Mouse (Mus musculus) CH12.LX (cell line): ENCODE results near the gene Fau. TPM values are rescaled to one million over a fixed set of nuclear protein-coding genes. Genes with fewer than 3 reads are reported as not detected.

Source experiments
- DNase-seq: peaks from one replicate; pipeline ENCODE4 v3.0.0-alpha.2; 2013; ENCODE audit errors: extremely low read depth
- H3K27ac ChIP-seq: 2 replicates; pipeline ENCODE4 v1.5.1; 2012; ENCODE audit warnings: low read depth, mild to moderate bottlenecking, control low read depth, moderate library complexity; ENCODE audit not compliant: insufficient read depth
- H3K27me3 ChIP-seq: replicated peaks from 2 replicates; pipeline ENCODE3; 2012; ENCODE audit warnings: inconsistent platforms
- H3K36me3 ChIP-seq, 2 experiments: replicated peaks in 1 of 2; 2 replicates each; pipeline versions ENCODE3 to v1.6.1; 2012; ENCODE audit warnings: inconsistent platforms in 1 of 2, low read length in 1 of 2, mild to moderate bottlenecking in 1 of 2, mixed read lengths in 1 of 2, moderate library complexity in 1 of 2; ENCODE audit not compliant: control insufficient read depth in 1 of 2, insufficient read depth in 1 of 2
- H3K4me1 ChIP-seq, 2 experiments: 2 replicates each; pipeline ENCODE4 v1.6.1; 2012; ENCODE audit warnings: inconsistent platforms in 1 of 2, moderate library complexity in 1 of 2; ENCODE audit not compliant: insufficient read depth in 2 of 2, control insufficient read depth in 1 of 2
- H3K4me2 ChIP-seq: 2 replicates; pipeline ENCODE4 v1.6.1; 2012; ENCODE audit warnings: low read depth, mild to moderate bottlenecking, control low read depth; ENCODE audit not compliant: poor library complexity, insufficient read depth, severe bottlenecking
- H3K4me3 ChIP-seq, 3 experiments: fragments of 150-350 bp in 1 of 3; sonication (generic) in 1 of 3; replicated peaks in 1 of 3; 2 replicates each; pipeline versions ENCODE3 to v1.5.1; 2011 to 2012; ENCODE audit warnings: low read depth in 2 of 3, low read length in 2 of 3, mild to moderate bottlenecking in 2 of 3, moderate library complexity in 2 of 3, control low read depth in 1 of 3, improper control_type of control experiment in 1 of 3, inconsistent platforms in 1 of 3, mixed read lengths in 1 of 3; ENCODE audit not compliant: poor library complexity in 1 of 3
- H3K79me2 ChIP-seq: replicated peaks from 2 replicates; pipeline ENCODE4 v1.6.1; 2012; ENCODE audit warnings: mild to moderate bottlenecking, moderate library complexity; ENCODE audit not compliant: control insufficient read depth, poor library complexity, insufficient read depth, severe bottlenecking; ENCODE audit errors: extremely low read depth
- H3K9ac ChIP-seq: 2 replicates; pipeline ENCODE4 v1.6.1; 2012; ENCODE audit warnings: low read depth, mild to moderate bottlenecking, control low read depth, moderate library complexity; ENCODE audit not compliant: insufficient read depth
- H3K9me3 ChIP-seq: replicated peaks from 2 replicates; pipeline ENCODE3; 2012; ENCODE audit warnings: low read length, inconsistent platforms, mixed read lengths
- CHD2 ChIP-seq: IDR thresholded peaks from 2 replicates; pipeline ENCODE4 v1.6.1; 2011; ENCODE audit warnings: low read length, improper control_type of control experiment
- ELF1 ChIP-seq: IDR thresholded peaks from 2 replicates; pipeline ENCODE4 v1.6.1; 2014; ENCODE audit warnings: low read depth, mild to moderate bottlenecking, inconsistent platforms, low read length, improper control_type of control experiment
- ETS1 ChIP-seq: conservative IDR thresholded peaks from 2 replicates; pipeline ENCODE4 v1.6.1; 2012; ENCODE audit warnings: low read depth, mild to moderate bottlenecking, inconsistent platforms, low read length, improper control_type of control experiment, moderate library complexity
- GABPA ChIP-seq: IDR thresholded peaks from 2 replicates; pipeline ENCODE4 v1.6.1; 2012; ENCODE audit warnings: low read depth, low read length, improper control_type of control experiment, inconsistent platforms; ENCODE audit not compliant: insufficient replicate concordance
- HCFC1 ChIP-seq: IDR thresholded peaks from 2 replicates; pipeline ENCODE4 v1.6.1; 2012; ENCODE audit warnings: low read depth, mild to moderate bottlenecking, inconsistent platforms, low read length, improper control_type of control experiment
- IRF4 ChIP-seq: IDR thresholded peaks from 2 replicates; pipeline ENCODE4 v1.6.1; 2014; ENCODE audit warnings: low read depth, mild to moderate bottlenecking, inconsistent platforms, low read length, improper control_type of control experiment
- JUN ChIP-seq: IDR thresholded peaks from 2 replicates; pipeline ENCODE4 v1.6.1; 2011; ENCODE audit warnings: low read depth, mild to moderate bottlenecking, low read length, improper control_type of control experiment, moderate library complexity; ENCODE audit not compliant: insufficient read depth
- JUND ChIP-seq: conservative IDR thresholded peaks from 2 replicates; pipeline ENCODE4 v1.6.1; 2011; ENCODE audit warnings: low read depth, low read length, improper control_type of control experiment
- KAT2A ChIP-seq: IDR thresholded peaks from 2 replicates; pipeline ENCODE4 v1.6.1; 2012; ENCODE audit warnings: low read length, improper control_type of control experiment, inconsistent platforms; ENCODE audit not compliant: insufficient replicate concordance
- MAFK ChIP-seq: IDR thresholded peaks from 2 replicates; pipeline ENCODE4 v1.6.1; 2011; ENCODE audit warnings: low read length, improper control_type of control experiment; ENCODE audit not compliant: insufficient replicate concordance
- MXI1 ChIP-seq: IDR thresholded peaks from 2 replicates; pipeline ENCODE4 v1.6.1; 2011; ENCODE audit warnings: mild to moderate bottlenecking, low read depth, low read length, improper control_type of control experiment
- MYC ChIP-seq: IDR thresholded peaks from 2 replicates; pipeline ENCODE4 v1.6.1; 2011; ENCODE audit warnings: low read depth, mild to moderate bottlenecking, improper control_type of control experiment, low read length
- POLR2A ChIP-seq: IDR thresholded peaks from 2 replicates; pipeline ENCODE4 v1.6.1; 2011; ENCODE audit warnings: low read depth, mild to moderate bottlenecking, improper control_type of control experiment, low read length
- POLR2AphosphoS2 ChIP-seq: IDR thresholded peaks from 2 replicates; pipeline ENCODE4 v1.6.1; 2011; ENCODE audit warnings: low read depth, low read length, improper control_type of control experiment
- SMC3 ChIP-seq: IDR thresholded peaks from 2 replicates; pipeline ENCODE4 v1.6.1; 2011; ENCODE audit warnings: low read depth, low read length, improper control_type of control experiment
- USF2 ChIP-seq: conservative IDR thresholded peaks from 2 replicates; pipeline ENCODE4 v1.6.1; 2011; ENCODE audit warnings: low read depth, low read length, improper control_type of control experiment
- ZC3H11A ChIP-seq: IDR thresholded peaks from 2 replicates; pipeline ENCODE4 v1.6.1; 2012; ENCODE audit warnings: low read depth, mild to moderate bottlenecking, inconsistent platforms, low read length, improper control_type of control experiment
- dilution Hi-C: fragments of 300-500 bp; cut with MboI; formaldehyde crosslinking; loops from 2 replicates; pipeline ENCODE4 v1.14.3; 2020; ENCODE audit warnings: low sequenced_read_pairs; ENCODE audit not compliant: extremely low pct_unique_long_range_greater_than_20kb, extremely low pct_ligation_motif_present
- in situ Hi-C: fragments of 300-500 bp; cut with MboI; formaldehyde crosslinking; loops from 3 replicates; pipeline ENCODE4 v1.14.3; 2019; ENCODE audit warnings: low sequenced_read_pairs, low pct_ligation_motif_present, low pct_unique_long_range_greater_than_20kb, mixed read lengths
- polyA plus RNA-seq: library from polyadenylated mRNA; unstranded; fragments of >175 nt; gene quantifications from 2 replicates; pipeline ENCODE4 v1.2.1, GENCODE M21; 2012; ENCODE audit warnings: low read depth; ENCODE audit not compliant: insufficient read length
- total RNA-seq, 2 experiments: library from RNA; depleted of rRNA; stranded (reverse); fragments of 300-350 nt in 1 of 2; fragments of >200 nt in 1 of 2; gene quantifications; 2 replicates each; pipeline ENCODE4 v1.2.3; 2012 to 2014

Gene Fau
- total and polyA plus RNA-seq, 3 experiments, result 1,239 to 2,522 (median 2,403) TPM

DNA sequence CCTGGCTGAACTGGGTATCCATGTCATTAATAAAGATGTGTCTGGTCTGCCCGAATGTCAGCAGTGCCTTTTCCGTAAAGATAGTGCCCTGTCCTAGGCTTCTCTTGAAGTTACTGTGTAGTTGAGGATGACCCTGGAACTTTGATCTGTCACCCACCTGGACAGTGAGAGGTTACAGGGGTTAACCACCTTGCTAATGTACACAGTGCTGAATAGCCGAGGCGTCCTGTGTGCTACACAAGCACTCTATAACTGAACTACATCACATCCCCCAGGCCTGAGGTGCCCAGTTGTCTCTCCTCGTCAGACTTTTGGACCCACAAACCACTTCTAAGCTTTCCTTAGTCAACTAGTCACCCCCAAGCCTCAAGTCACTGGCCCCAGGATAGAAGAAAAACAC is 4.8 kb downstream of the Fau start:
- Histone ChIP-seq H3K4me1 (peaks cover 9 to 44% of the 10 kb centered on the region in 2 experiments), H3K4me2 (peak overlapping the region; percentile 41), H3K27ac (no peak overlapping the region), H3K79me2 (peaks cover 22% of the 10 kb centered on the region), H3K4me3 (peak overlapping the region; percentile 94 to 98 (median 95)), H3K9me3 (no peaks in the 10 kb centered on the region), H3K36me3 (peaks cover 13 to 29% of the 10 kb centered on the region in 2 experiments), H3K9ac (peak overlapping the region; percentile 78), H3K27me3 (no peaks in the 10 kb centered on the region)
- no peak for TF ChIP-seq ELF1
- TF ChIP-seq POLR2AphosphoS2, result no peak
- no peak for TF ChIP-seq USF2
- no peak for DNase-seq
- in situ Hi-C loops, result loop anchor here (10.0 kb wide), 1 partner anchor 98 kb away; the partner anchor contains the start of gene Pola2
- dilution Hi-C loops, result no loop called here

DNA sequence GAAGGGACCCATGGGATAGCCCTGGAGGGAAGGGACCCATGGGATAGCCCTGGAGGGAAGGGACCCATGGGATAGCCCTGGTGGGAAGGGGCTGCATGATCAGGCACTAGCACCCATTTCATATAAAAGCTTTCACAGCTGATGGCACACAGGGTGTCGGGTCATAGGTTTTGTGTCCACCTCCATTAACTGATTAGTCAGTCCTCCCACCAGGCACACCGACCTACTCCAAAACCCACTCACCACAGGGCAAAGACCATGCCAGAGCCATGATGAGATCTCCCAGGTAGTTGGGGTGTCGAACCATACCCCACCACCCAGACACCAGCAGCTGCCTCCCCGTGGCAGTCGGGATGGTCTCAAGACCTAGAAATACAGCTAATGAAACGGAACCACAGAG is 5.4 kb downstream of the Fau start:
- H3K9ac ChIP-seq, result no peak overlapping the region
- peaks cover 19% of the 10 kb centered on the region for H3K79me2 ChIP-seq
- H3K36me3 ChIP-seq, result peaks cover 13 to 32% of the 10 kb centered on the region in 2 experiments
- no peak for DNase-seq
- dilution Hi-C loops, result no loop called here
- no peak overlapping the region for H3K4me2 ChIP-seq
- no peak for TF ChIP-seq JUN
- TF ChIP-seq JUND, result no peak
- no peak for TF ChIP-seq MXI1
- TF ChIP-seq SMC3, result no peak
- TF ChIP-seq CHD2, result no peak
- TF ChIP-seq KAT2A, result no peak
- TF ChIP-seq MYC, result no peak
- TF ChIP-seq ZC3H11A, result no peak
- TF ChIP-seq IRF4, result no peak
- no peak for TF ChIP-seq MAFK
- TF ChIP-seq HCFC1, result no peak
- TF ChIP-seq ELF1, result no peak
- no peak for TF ChIP-seq GABPA
- TF ChIP-seq POLR2A, result no peak
- no peak for TF ChIP-seq ETS1
- in situ Hi-C loops, result loop anchor here (10.0 kb wide), 1 partner anchor 98 kb away; the partner anchor contains the start of gene Pola2
- H3K4me1 ChIP-seq, result peaks cover 12 to 51% of the 10 kb centered on the region in 2 experiments
- no peaks in the 10 kb centered on the region for H3K27me3 ChIP-seq
- H3K4me3 ChIP-seq, result no peak overlapping the region
- no peaks in the 10 kb centered on the region for H3K9me3 ChIP-seq
- no peak overlapping the region for H3K27ac ChIP-seq
